Mouse (Mus musculus): ENCODE measurements around the gene Haus5.

Haus5 gene

GRCm38 (mm10) chr7:30625530-30626384, 39.0 kb downstream of the Haus5 start, which contains the start of gene Cox6b1:
Gene Cox6b1, minus strand, starts transcription at chr7:30626151.
- DNase-seq = peak; percentile 88

- DNase-seq = peak; percentile 42
Observed at GRCm38 (mm10) chr7:30619202-30619601, 45.6 kb downstream of the Haus5 start.

GRCm38 (mm10) chr7:30618658-30619057, 46.1 kb downstream of the Haus5 start:
- DNase-seq = no peak

- no peak for DNase-seq
Observed at GRCm38 (mm10) chr7:30615049-30615760, 49.6 kb downstream of the Haus5 start.

- DNase-seq = no peak
Observed at GRCm38 (mm10) chr7:30614454-30614853, 50.3 kb downstream of the Haus5 start.

- peak; percentile 78 for DNase-seq
Observed at GRCm38 (mm10) chr7:30613529-30614112, 51.2 kb downstream of the Haus5 start.

GRCm38 (mm10) chr7:30612654-30613402, 52.0 kb downstream of the Haus5 start, which contains the start of gene Upk1a:
Gene Upk1a, minus strand, starts transcription at chr7:30612847.
- no peak for DNase-seq

- no peak for DNase-seq
Observed at GRCm38 (mm10) chr7:30610043-30610442, 54.8 kb downstream of the Haus5 start.

- no peak for DNase-seq
Observed at GRCm38 (mm10) chr7:30608476-30608875, 56.3 kb downstream of the Haus5 start.

- DNase-seq = peak; percentile 75
Observed at GRCm38 (mm10) chr7:30607706-30608309, 57.0 kb downstream of the Haus5 start.

GRCm38 (mm10) chr7:30604944-30605343, 59.9 kb downstream of the Haus5 start:
- DNase-seq = no peak

GRCm38 (mm10) chr7:30604424-30604823, 60.4 kb downstream of the Haus5 start:
- DNase-seq = no peak
